Mouse (Mus musculus): Measurements from ENCODE around the gene Epb41l4b. TPM values are rescaled to one million over a fixed set of nuclear protein-coding genes. Genes with fewer than 3 reads are reported as not detected.

Gene Epb41l4b
- polyA plus RNA-seq, 1 experiment = 2.3 TPM

DNA sequence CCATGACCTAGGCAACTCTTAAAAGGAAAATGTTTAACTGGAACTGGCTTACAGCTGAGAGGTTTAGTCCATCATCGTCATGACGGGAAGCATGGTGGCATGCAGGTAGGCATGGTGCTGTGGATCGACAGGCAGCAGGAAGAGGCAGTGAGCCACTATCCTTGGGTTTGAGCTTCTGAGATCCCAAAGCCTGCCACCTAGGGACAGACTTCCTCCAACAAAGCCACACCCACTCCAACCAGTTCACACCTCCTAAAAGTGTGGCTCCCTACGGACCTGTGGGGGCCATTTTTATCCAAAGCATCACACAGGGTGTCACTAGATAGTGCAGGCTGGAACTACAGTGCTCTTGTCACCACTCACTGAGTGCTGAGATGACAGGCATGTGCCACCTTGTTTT lies 31.8 kb downstream of the Epb41l4b start:
- no peak overlapping the region for H3K27ac ChIP-seq (replicated peaks; ENCODE audit: low read depth, low read length)

DNA sequence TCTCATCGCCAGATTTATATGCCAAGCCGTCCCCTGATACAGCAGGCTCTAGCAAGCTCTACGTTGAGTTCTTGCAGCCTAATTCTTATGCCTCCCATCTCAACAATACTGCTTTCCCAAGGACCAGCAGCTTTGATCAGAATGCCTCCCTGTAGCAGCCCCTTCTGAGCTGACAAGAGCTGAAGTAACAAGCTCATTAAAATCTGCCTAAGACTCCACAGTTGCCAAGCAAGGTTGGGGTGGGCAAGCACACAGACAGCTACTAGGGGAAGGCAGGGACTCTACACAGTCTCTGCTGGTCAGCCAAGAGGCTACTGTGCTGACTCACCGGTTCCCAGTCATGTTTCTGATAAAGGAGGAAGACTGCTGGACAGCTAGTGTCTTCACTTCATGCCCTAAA lies 33.7 kb downstream of the Epb41l4b start:
- Histone ChIP-seq H3K27ac (replicated peaks; ENCODE audit: low read depth, low read length) (no peak overlapping the region), H3K4me3 (ENCODE audit: insufficient read depth, low read depth, low read length) (no peak overlapping the region), H3K4me1 (ENCODE audit: control insufficient read depth, insufficient read depth, insufficient read length, low read length) (no peaks in the 10 kb centered on the region)

More for the DNA sequence above, 31.8 kb downstream of the Epb41l4b start:
- no peak overlapping the region for H3K4me3 ChIP-seq (ENCODE audit: insufficient read depth, low read depth, low read length)
- H3K4me1 ChIP-seq (ENCODE audit: control insufficient read depth, insufficient read depth, insufficient read length, low read length) = no peaks in the 10 kb centered on the region

DNA sequence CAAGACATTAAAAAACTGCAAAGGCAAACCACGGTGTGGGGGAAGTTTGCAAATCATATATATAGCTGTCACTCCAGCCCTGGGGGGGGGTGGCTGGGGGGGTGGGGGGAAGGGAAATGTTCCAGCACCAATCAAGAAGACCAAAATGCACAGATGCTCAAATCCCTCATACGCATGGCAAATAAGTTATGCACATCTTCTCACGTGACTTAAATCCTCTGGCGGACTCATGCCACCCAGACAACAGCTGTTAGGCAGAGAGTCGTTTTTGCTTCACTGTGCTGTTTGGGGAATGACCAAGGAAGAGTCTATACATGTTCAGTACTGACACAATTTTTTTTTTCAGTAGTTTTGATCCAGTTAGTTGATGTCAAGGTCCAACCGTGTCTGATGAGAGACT lies 37.9 kb downstream of the Epb41l4b start:
- Histone ChIP-seq H3K4me3 (ENCODE audit: insufficient read depth, low read depth, low read length) (no peak overlapping the region), H3K4me1 (ENCODE audit: control insufficient read depth, insufficient read depth, insufficient read length, low read length) (no peaks in the 10 kb centered on the region), H3K27ac (replicated peaks; ENCODE audit: low read depth, low read length) (no peak overlapping the region)

DNA sequence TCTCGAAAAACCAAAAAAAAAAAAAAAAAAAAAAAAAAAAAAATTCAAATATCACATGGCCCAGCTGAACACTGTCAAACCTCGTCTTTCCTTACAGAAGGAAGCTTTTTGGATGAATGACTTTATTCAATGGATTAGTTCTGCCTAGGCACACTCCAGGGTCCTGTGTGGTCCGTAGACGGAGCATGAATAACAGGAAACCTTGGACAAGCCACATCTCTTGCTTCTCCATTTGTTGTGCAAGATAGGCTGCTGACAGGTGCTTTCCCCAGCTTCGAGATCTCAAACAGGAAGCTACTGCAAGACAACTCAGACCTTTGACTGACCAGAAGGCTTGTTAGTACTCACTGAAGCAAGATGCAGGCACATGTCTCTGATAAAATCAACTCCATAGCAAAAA lies 39.4 kb downstream of the Epb41l4b start:
- H3K27ac ChIP-seq (replicated peaks; ENCODE audit: low read depth, low read length) = no peak overlapping the region
- H3K4me1 ChIP-seq (ENCODE audit: control insufficient read depth, insufficient read depth, insufficient read length, low read length) = no peaks in the 10 kb centered on the region
- no peak overlapping the region for H3K4me3 ChIP-seq (ENCODE audit: insufficient read depth, low read depth, low read length)

DNA sequence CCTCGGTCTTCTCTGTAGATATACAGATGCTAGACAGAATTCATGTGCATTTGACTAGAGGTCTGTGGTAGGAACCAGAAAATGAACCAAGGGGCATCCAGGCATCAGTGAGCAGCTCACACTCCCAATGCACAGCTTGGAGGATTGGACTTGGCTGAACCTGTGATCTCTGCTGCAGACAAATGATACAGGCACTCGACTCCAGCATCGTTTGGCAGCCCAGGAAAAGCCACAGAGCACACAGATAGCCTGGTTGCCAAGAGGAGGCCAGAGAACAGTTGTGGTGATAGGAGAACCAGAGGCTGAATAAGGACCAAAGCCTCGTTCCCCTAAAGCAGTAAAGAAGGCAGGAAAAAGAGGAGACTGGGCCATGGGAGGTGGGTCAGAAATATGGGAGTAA lies 42.1 kb downstream of the Epb41l4b start:
- Histone ChIP-seq H3K4me1 (ENCODE audit: control insufficient read depth, insufficient read depth, insufficient read length, low read length) (no peaks in the 10 kb centered on the region), H3K4me3 (ENCODE audit: insufficient read depth, low read depth, low read length) (no peak overlapping the region), H3K27ac (replicated peaks; ENCODE audit: low read depth, low read length) (no peak overlapping the region)

DNA sequence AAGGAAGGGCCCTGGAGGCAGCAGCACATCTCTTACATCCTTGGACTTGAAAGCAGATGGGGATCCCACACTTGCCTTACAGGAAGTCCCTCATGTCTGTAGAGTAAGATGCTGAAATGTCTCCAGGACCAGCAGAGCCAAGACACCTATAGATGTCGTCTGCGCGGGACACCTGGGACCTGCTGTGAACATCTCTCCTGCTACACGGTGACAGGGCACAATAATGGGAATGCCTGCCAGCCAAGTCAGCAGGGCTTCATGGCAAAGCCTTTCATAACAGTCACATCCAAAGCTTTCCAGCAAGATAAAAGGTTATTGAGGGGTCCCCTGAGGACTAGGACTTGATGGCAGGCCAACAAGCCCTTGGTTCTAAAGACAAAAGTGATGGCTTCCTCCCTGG lies 45.8 kb downstream of the Epb41l4b start:
- Histone ChIP-seq H3K27ac (replicated peaks; ENCODE audit: low read depth, low read length) (no peak overlapping the region), H3K4me3 (ENCODE audit: insufficient read depth, low read depth, low read length) (no peak overlapping the region), H3K4me1 (ENCODE audit: control insufficient read depth, insufficient read depth, insufficient read length, low read length) (no peaks in the 10 kb centered on the region)

DNA sequence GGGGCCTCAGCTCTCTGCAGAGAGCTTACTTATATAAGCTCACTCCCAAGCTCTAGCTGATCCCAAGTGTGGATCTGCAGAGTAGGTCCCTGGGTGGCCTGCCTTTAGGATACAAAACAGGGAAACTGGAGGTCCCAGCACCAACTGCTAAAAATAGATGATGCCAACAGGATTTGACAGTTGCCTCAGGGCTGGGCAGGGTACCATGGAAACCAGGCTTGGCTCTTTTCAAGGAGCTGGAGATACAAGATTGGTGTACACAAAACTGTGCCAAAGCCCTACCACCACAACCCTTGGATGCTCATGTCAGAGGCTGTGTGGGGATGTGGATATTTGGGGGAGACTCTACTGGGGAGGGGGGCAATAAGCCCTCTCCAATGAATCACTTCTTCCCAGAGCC lies 47.7 kb downstream of the Epb41l4b start:
- Histone ChIP-seq H3K27ac (replicated peaks; ENCODE audit: low read depth, low read length) (no peak overlapping the region), H3K4me3 (ENCODE audit: insufficient read depth, low read depth, low read length) (no peak overlapping the region), H3K4me1 (ENCODE audit: control insufficient read depth, insufficient read depth, insufficient read length, low read length) (no peaks in the 10 kb centered on the region)

DNA sequence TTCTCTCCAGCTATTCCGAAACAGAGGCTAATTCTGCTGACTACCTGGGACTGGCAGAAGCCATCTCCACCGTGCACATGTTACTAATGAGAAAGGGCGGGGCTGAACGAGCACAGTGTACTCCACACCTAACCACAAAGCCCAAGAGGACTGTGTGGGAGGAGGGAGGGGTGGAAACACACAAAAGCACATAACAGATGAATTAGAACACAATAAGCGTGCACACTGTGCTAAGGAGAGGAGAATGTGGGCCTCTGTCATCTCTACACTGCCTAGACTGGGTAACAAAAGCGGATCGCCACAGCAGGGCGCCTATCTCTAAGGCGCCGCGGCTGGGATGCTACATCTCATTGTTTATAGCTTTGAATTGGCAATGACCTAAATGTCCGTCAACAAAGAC lies 51.9 kb downstream of the Epb41l4b start:
- H3K4me1 ChIP-seq (ENCODE audit: control insufficient read depth, insufficient read depth, insufficient read length, low read length) = no peaks in the 10 kb centered on the region
- no peak overlapping the region for H3K27ac ChIP-seq (replicated peaks; ENCODE audit: low read depth, low read length)
- H3K4me3 ChIP-seq (ENCODE audit: insufficient read depth, low read depth, low read length) = no peak overlapping the region

DNA sequence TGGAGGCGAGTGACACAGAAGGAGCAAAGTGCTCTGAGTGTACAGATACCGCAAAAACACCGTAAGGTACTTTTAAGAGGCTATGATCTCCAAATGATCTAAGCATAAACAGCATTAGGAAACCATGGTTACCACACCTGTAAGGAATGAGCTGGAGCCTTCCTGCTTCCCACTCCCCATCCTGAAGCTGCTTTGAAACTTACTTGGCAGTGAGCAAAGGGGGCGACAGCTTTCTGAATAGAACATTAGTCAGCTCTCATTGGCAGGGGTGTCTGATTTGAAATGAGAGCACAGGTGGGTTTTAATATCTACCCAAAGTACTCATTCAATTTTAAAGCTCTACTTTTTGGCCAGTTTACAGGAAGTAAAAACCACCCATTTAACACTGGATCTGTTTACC lies 54.9 kb downstream of the Epb41l4b start:
- no peak overlapping the region for H3K27ac ChIP-seq (replicated peaks; ENCODE audit: low read depth, low read length)
- no peak overlapping the region for H3K4me3 ChIP-seq (ENCODE audit: insufficient read depth, low read depth, low read length)
- no peaks in the 10 kb centered on the region for H3K4me1 ChIP-seq (ENCODE audit: control insufficient read depth, insufficient read depth, insufficient read length, low read length)

DNA sequence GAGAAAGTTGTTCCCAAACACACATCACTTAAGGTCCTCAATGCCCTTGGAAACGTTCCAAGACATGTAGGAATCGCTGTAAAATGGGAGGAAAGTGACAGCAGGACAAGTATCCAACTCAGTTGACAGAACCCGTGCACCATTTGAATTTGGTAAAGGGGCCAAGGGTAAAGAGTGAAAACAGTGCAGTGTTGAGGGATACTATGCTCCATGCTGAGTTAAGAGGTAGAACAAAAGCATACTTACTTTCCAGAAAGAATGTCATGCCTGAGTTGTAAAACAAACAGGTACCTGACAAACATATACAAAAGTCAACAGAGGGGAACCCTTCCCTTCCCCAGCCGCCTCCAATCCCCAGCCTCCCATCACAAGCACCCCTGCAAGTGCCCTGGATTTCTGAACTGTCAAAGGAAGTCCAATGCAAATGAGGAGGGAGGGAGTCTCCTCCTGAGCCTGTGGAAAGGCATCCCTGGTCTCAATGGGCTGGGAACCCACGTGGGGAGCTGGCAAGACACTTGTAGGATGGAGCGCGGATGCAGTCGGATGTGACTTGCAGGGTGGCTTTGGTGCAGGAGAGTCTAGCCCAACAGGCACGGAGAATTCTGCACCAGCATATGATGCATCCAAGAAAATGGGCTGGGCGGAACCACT lies 57.4 kb downstream of the Epb41l4b start:
- Histone ChIP-seq H3K4me3 (ENCODE audit: insufficient read depth, low read depth, low read length) (no peak overlapping the region), H3K4me1 (ENCODE audit: control insufficient read depth, insufficient read depth, insufficient read length, low read length) (no peaks in the 10 kb centered on the region), H3K27ac (replicated peaks; ENCODE audit: low read depth, low read length) (no peak overlapping the region)

DNA sequence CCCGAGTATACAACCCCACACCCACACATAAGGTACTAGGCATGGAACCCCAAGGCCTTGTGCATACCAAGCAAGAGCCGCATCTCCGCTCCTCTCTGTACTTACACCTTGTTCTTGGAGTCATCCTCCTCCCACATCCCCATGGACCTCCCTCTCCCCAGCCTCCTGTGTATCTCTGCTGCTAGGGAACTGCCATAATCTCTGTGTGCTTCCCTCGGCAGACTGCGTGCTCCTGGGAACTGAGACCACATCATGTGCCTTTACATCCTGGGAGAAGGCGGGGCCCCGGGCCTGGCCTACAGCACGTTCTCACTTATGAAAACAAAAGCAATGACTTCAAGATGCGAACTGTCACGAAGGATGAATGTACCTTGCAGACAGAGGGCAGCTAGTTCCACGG lies 59.6 kb downstream of the Epb41l4b start:
- Histone ChIP-seq H3K4me3 (ENCODE audit: insufficient read depth, low read depth, low read length) (no peak overlapping the region), H3K4me1 (ENCODE audit: control insufficient read depth, insufficient read depth, insufficient read length, low read length) (no peaks in the 10 kb centered on the region), H3K27ac (replicated peaks; ENCODE audit: low read depth, low read length) (no peak overlapping the region)

DNA sequence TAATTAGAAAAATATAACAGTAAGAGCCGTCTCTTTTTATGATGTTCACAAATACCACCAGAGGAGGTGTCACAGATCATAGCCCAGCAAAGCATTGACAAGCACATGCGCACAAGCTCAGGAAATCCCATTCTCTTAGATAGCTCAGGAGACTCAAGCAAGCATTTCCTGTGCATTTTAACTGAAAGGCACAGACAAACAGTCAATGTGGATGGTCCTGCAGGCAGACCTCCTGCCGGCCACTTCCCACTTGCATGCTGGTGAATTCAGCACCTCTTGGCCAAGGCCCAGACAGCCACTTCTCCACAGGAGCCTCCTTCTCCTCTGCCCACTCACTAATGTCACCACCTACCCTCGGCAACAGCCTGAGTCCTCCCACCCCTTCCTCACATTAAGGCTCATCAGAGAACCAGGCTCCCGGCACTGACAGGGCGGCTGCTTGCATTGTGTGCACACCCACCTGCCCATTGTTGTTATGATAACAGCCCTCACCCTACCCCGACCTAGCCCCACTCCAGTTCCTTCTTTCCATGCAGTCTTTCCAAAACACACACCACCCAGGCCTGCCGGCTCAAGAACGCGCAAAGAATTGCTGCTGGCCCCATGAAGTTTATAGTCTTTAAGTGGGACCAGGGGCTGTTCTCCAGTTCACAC lies 60.3 kb downstream of the Epb41l4b start:
- Histone ChIP-seq H3K4me1 (ENCODE audit: control insufficient read depth, insufficient read depth, insufficient read length, low read length) (no peaks in the 10 kb centered on the region), H3K4me3 (ENCODE audit: insufficient read depth, low read depth, low read length) (no peak overlapping the region), H3K27ac (replicated peaks; ENCODE audit: low read depth, low read length) (no peak overlapping the region)

DNA sequence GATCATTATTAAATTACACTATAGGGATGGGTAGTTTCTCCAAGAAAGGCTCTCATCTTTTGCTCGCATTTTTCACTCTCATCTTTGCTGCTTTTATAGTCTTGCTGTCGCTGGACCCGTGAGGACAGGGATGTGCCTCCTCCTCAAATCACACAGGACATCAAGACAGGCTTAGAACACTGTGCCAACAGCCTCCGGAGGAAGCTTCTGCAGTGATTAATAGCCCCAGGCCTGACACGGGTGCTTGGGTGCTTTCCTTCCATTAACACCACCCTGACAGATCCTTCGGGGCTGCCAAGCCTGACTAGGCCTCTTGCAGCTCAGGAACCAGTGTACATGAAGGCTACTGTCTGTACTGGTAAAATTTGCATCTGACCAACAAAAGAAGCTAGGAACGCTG lies 61.8 kb downstream of the Epb41l4b start:
- no peaks in the 10 kb centered on the region for H3K4me1 ChIP-seq (ENCODE audit: control insufficient read depth, insufficient read depth, insufficient read length, low read length)
- H3K4me3 ChIP-seq (ENCODE audit: insufficient read depth, low read depth, low read length) = no peak overlapping the region
- no peak overlapping the region for H3K27ac ChIP-seq (replicated peaks; ENCODE audit: low read depth, low read length)

DNA sequence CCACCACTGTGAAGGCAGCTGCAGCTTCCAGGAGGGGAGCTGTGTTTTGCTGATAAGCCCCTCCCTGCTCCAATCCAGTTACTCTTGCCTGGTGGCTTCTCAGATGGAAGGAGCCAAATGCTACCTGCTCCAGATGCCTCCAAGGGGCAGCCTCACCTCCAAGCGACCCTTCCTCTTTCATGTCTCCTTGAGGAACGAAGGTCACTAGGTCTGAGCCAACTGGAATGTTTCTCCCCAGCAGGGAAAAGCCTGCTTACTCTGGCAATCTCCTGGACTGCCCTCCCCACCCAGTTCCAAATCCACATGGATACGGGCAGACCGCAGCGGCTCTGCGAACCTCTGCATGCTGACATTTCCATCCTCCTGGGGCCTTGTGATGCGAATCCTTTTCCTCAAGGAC lies 69.4 kb downstream of the Epb41l4b start:
- Histone ChIP-seq H3K4me1 (ENCODE audit: control insufficient read depth, insufficient read depth, insufficient read length, low read length) (no peaks in the 10 kb centered on the region), H3K4me3 (ENCODE audit: insufficient read depth, low read depth, low read length) (no peak overlapping the region), H3K27ac (replicated peaks; ENCODE audit: low read depth, low read length) (no peak overlapping the region)

DNA sequence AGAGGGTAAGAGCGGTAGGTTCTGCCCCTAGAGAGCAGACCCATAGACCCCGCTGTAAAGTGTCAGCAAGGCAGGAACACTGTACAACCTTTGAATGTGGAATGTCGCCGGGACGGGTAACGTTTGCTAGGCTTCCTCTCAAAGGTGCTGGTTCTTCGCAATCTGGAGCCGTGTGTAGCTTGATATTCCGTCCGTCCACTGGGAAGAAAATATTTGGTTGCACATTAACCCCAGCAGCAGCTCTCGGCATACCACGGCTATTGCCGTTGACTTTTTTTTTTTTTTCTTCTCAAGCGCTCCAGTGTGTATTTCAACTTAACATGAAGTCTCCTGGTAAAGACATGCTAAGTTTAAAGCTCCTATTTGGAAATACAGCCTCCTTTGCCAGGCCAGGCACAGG lies 70.1 kb downstream of the Epb41l4b start:
- H3K4me1 ChIP-seq (ENCODE audit: control insufficient read depth, insufficient read depth, insufficient read length, low read length) = no peaks in the 10 kb centered on the region
- H3K27ac ChIP-seq (replicated peaks; ENCODE audit: low read depth, low read length) = no peak overlapping the region
- no peak overlapping the region for H3K4me3 ChIP-seq (ENCODE audit: insufficient read depth, low read depth, low read length)

DNA sequence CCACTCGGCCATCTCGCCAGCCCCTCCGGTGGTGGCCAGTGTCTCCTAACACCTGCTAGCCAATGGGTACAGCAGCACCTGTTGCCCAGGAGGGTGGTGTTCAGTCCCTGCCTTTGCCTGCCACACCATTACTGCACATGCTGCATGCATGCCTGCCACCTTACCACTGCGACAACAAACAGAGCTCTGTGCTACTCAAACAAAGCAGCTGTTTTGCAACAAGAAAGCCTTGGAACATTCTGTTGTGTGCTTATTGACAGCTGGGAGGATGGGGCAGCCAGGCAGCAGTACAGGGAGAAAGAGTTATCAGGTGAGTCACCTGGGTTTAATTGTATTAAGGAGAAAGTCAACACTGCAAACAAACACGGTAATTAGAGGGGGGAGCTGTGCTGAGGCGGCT lies 72.6 kb downstream of the Epb41l4b start:
- Histone ChIP-seq H3K4me1 (ENCODE audit: control insufficient read depth, insufficient read depth, insufficient read length, low read length) (no peaks in the 10 kb centered on the region), H3K4me3 (ENCODE audit: insufficient read depth, low read depth, low read length) (no peak overlapping the region), H3K27ac (replicated peaks; ENCODE audit: low read depth, low read length) (no peak overlapping the region)

Measured in brown adipose tissue, adult 24 weeks (tissue).